Mouse (Mus musculus) heart, embryonic 12.5 days (tissue): ENCODE data around the gene Crtc3. TPM values are rescaled to one million over a fixed set of nuclear protein-coding genes. Genes with fewer than 3 reads are reported as not detected.

Experiments used
- ATAC-seq: fragments of 200-750 bp; cut with Nextera tagmentation; 2 replicates; pipeline ENCODE4 v1.8.0; 2017; ENCODE audit warnings: moderate TSS enrichment, moderate library complexity; ENCODE audit not compliant: insufficient number of reproducible peaks, low FRiP score
- H3K27ac ChIP-seq: fragments of 300-500 bp; sonication (generic); 2 replicates; pipeline ENCODE4 v1.5.1; 2016; ENCODE audit warnings: mild to moderate bottlenecking, moderate library complexity; ENCODE audit not compliant: poor library complexity, severe bottlenecking
- H3K27me3 ChIP-seq: fragments of 300-500 bp; sonication (generic); replicated peaks from 2 replicates; pipeline ENCODE4 v1.6.1; 2016; ENCODE audit warnings: mild to moderate bottlenecking, moderate library complexity
- H3K36me3 ChIP-seq: fragments of 300-500 bp; sonication (generic); 2 replicates; pipeline ENCODE4 v1.6.1; 2016; ENCODE audit warnings: mild to moderate bottlenecking, moderate library complexity
- H3K4me1 ChIP-seq: fragments of 300-500 bp; sonication (generic); replicated peaks from 2 replicates; pipeline ENCODE4 v1.6.1; 2016; ENCODE audit warnings: mild to moderate bottlenecking
- H3K4me2 ChIP-seq: fragments of 300-500 bp; sonication (generic); 2 replicates; pipeline ENCODE4 v1.6.1; 2016; ENCODE audit warnings: mild to moderate bottlenecking, moderate library complexity
- H3K4me3 ChIP-seq: fragments of 300-500 bp; sonication (generic); 2 replicates; pipeline ENCODE4 v1.5.1; 2016; ENCODE audit warnings: mild to moderate bottlenecking
- H3K9ac ChIP-seq: fragments of 300-500 bp; sonication (generic); 2 replicates; pipeline ENCODE4 v1.6.1; 2016; ENCODE audit warnings: mild to moderate bottlenecking, moderate library complexity
- H3K9me3 ChIP-seq: fragments of 300-500 bp; sonication (generic); replicated peaks from 2 replicates; pipeline ENCODE4 v1.6.1; 2016; ENCODE audit warnings: mild to moderate bottlenecking, moderate library complexity
- WGBS: fragments of 180-500 bp; shearing (Covaris S2); methylation state at CpG from one replicate; pipeline ENCODE4 v1.1.7; 2016; 5-methylcytosine and 5-hydroxymethylcytosine counted together
- polyA plus RNA-seq: library from polyadenylated mRNA; unstranded; fragments of >200 nt; fragmentation: Nextera tagmentation; extraction: Ambion mirVana; gene quantifications from 2 replicates; pipeline ENCODE4 v1.2.1, GENCODE M21; 2016

Gene Crtc3
- polyA plus RNA-seq, 1 experiment from 2014 or later, result 16.9 TPM

DNA sequence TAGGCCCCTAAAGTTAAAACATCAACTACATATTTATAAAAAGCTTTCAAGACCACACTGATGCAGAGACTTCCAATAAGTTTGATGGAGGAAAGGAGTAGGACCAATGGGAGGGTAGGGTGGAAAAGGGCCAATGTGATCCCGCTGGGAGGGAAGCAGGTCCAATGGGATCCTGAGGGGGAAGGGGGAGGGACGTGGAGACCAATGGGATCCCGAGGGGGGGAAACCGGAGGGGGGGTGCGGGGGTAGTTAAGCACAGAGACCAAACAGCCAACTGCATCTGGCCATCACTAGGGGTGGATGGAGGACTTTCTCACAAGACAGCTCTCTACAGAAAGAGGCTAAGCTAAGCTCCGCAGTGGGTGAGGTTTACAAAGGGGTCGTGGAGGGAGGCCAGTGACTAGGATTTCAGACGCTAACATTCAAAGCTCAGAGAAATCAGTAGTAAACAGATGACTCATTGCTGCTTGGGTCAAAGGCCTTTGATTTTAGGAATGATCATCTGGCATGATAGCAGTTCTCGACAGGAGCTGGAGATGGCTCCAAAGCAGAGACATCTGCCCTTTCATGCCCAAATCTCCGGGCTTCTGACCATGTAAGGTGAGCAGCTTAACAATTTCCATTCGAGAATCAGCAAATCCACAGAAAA lies 83.6 kb downstream of the Crtc3 start:
- H3K4me3 ChIP-seq, result no peak overlapping the region
- no peaks in the 10 kb centered on the region for H3K9me3 ChIP-seq
- H3K4me2 ChIP-seq, result no peak overlapping the region
- peaks cover 53% of the 10 kb centered on the region for H3K36me3 ChIP-seq
- peaks cover 24% of the 10 kb centered on the region for H3K4me1 ChIP-seq
- no peak for ATAC-seq
- WGBS, result 46% methylated on average over 11 of the region's 11 CpGs
- 0 out of 2 replicates have a peak, but pooled peaks cover 5% of the 10 kb centered on the region for H3K27me3 ChIP-seq
- no peak overlapping the region for H3K9ac ChIP-seq
- H3K27ac ChIP-seq, result no peak overlapping the region

GRCm38 (mm10) chr7:80602574-80602973 lies 86.1 kb downstream of the Crtc3 start:
- peaks cover 28% of the 10 kb centered on the region for H3K4me1 ChIP-seq
- ATAC-seq, result no peak
- H3K9ac ChIP-seq, result no peak overlapping the region
- H3K4me3 ChIP-seq, result no peak overlapping the region
- H3K4me2 ChIP-seq, result no peak overlapping the region
- WGBS, result 71% methylated on average over 1 of the region's 1 CpGs
- no peaks in the 10 kb centered on the region for H3K9me3 ChIP-seq
- H3K27ac ChIP-seq, result no peak overlapping the region
- H3K36me3 ChIP-seq, result peaks cover 53% of the 10 kb centered on the region
- H3K27me3 ChIP-seq, result 0 out of 2 replicates have a peak, but pooled peaks cover 5% of the 10 kb centered on the region

DNA sequence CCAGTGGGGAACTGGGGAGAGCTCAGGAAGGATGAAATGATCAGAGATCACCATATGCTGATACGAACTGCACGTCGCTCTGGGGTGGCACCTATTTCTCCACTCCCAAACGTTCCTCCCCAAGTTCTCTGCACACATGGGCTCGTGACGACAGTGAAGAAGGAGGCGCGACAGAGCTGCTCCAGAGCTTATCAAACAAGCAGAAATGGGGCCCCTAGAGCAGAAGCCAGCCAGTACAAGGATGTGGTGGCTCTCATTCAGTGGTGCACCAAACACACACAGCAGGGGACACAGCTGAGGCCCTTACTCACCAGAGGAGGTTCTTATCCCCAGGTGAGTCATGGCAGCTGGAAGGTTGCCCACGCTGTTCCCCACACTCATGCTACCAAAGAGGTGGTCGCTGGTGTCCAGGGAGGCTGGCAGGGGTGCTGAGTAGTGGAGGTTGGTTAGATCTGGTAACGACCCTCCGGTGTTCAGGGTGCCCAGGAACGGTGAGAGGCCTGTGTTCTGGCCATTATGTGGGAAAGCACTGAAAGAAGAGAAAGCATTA lies 90.2 kb downstream of the Crtc3 start:
- peaks cover 70% of the 10 kb centered on the region for H3K36me3 ChIP-seq
- 72% methylated on average over 13 of the region's 13 CpGs for whole genome bisulfite sequencing
- no peak for ATAC-seq
- no peak overlapping the region for H3K9ac ChIP-seq
- H3K27me3 ChIP-seq, result no peaks in the 10 kb centered on the region
- no peak overlapping the region for H3K4me2 ChIP-seq
- H3K27ac ChIP-seq, result no peak overlapping the region
- H3K9me3 ChIP-seq, result no peaks in the 10 kb centered on the region
- H3K4me3 ChIP-seq, result no peak overlapping the region
- H3K4me1 ChIP-seq, result peaks cover 20% of the 10 kb centered on the region

DNA sequence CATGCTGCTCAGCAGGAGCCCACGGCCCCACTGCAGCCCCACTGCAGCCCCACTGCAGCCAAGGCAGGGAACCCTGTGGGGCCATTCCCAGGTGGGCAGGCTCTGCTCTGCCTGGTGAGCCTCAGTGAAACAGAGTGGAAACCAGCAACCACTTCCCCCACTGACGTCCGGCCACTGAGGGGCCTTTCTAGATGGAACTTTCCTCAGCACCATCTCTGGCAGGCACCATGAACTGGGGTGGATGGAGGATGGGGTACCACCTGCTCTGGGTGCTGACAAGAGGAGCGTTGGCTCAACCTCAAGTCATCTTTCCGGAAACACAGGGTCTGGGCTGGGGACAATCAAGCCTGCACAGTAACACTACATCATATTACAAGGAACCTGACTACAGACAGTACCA lies 90.8 kb downstream of the Crtc3 start:
- Histone ChIP-seq H3K9me3 (no peaks in the 10 kb centered on the region), H3K4me3 (no peak overlapping the region), H3K4me2 (no peak overlapping the region), H3K36me3 (peaks cover 76% of the 10 kb centered on the region), H3K4me1 (peaks cover 14% of the 10 kb centered on the region), H3K9ac (no peak overlapping the region), H3K27me3 (no peaks in the 10 kb centered on the region), H3K27ac (no peak overlapping the region)
- no peak for ATAC-seq
- 85% methylated on average over 5 of the region's 5 CpGs for WGBS

- no peak overlapping the region for H3K27ac ChIP-seq
- H3K4me2 ChIP-seq, result no peak overlapping the region
- H3K36me3 ChIP-seq, result peaks cover 60% of the 10 kb centered on the region
- no peak overlapping the region for H3K4me3 ChIP-seq
- no peaks in the 10 kb centered on the region for H3K9me3 ChIP-seq
- no peak overlapping the region for H3K9ac ChIP-seq
- no peak for ATAC-seq
- peaks cover 18% of the 10 kb centered on the region for H3K4me1 ChIP-seq
- WGBS, result 86% methylated on average over 16 of the region's 16 CpGs
- no peaks in the 10 kb centered on the region for H3K27me3 ChIP-seq
Observed at GRCm38 (mm10) chr7:80589054-80589746, 99.5 kb downstream of the Crtc3 start.

DNA sequence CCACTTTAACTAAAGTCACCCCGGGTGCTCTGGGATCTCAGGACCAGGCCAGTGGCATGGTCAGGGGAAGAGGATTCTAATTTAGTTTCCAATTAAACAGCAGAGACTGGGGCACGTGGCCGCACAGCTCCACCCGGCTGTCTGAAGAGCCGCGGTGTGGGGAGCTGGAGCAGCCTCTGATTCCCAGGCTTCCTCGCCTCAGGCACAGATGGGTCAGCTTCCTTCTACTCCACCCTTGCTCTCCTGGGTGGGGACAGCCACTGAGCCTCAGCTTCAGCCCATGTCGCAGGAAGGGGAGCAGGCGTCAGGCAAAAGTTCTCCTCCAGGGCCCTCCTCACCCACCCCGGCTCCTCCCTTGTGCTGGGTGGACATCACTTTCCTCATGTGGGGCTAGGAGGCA lies 101.0 kb downstream of the Crtc3 start:
- no peak overlapping the region for H3K27ac ChIP-seq
- ATAC-seq, result peak; percentile 17; the same call in 1 of the 2 replicates
- WGBS, result 25% methylated on average over 10 of the region's 10 CpGs

GRCm38 (mm10) chr7:80586681-80587660 lies 101.7 kb downstream of the Crtc3 start:
- ATAC-seq, result no peak

More for the DNA sequence above, 101.0 kb downstream of the Crtc3 start:
- peaks cover 45% of the 10 kb centered on the region for H3K36me3 ChIP-seq
- H3K27me3 ChIP-seq, result no peaks in the 10 kb centered on the region
- peak overlapping the region; percentile 66 for H3K4me2 ChIP-seq
- peak overlapping the region; percentile 18; the same call in 1 of the 2 replicates for H3K4me3 ChIP-seq
- peaks cover 18% of the 10 kb centered on the region for H3K4me1 ChIP-seq
- no peaks in the 10 kb centered on the region for H3K9me3 ChIP-seq
- peak overlapping the region; percentile 42; the same call in 1 of the 2 replicates for H3K9ac ChIP-seq

GRCm38 (mm10) chr7:80586161-80586560 lies 102.5 kb downstream of the Crtc3 start:
- H3K9me3 ChIP-seq, result no peaks in the 10 kb centered on the region
- no peaks in the 10 kb centered on the region for H3K27me3 ChIP-seq
- whole genome bisulfite sequencing, result 66% methylated on average over 4 of the region's 4 CpGs
- no peak for ATAC-seq
- H3K4me1 ChIP-seq, result peaks cover 18% of the 10 kb centered on the region
- H3K4me3 ChIP-seq, result no peak overlapping the region
- no peak overlapping the region for H3K27ac ChIP-seq
- H3K9ac ChIP-seq, result 0 out of 2 replicates have a peak overlapping the region, but pooled peaks have one; percentile 32
- H3K36me3 ChIP-seq, result peaks cover 29% of the 10 kb centered on the region
- H3K4me2 ChIP-seq, result no peak overlapping the region

More at GRCm38 (mm10) chr7:80586681-80587660, 101.7 kb downstream of the Crtc3 start:
- Histone ChIP-seq H3K4me2 (peak overlapping the region; percentile 66), H3K27ac (no peak overlapping the region), H3K36me3 (peaks cover 38% of the 10 kb centered on the region), H3K9me3 (no peaks in the 10 kb centered on the region), H3K4me3 (peak overlapping the region; percentile 18; the same call in 1 of the 2 replicates), H3K9ac (peak overlapping the region; percentile 42), H3K4me1 (peaks cover 18% of the 10 kb centered on the region), H3K27me3 (no peaks in the 10 kb centered on the region)
- 29% methylated on average over 28 of the region's 29 CpGs for WGBS

- Histone ChIP-seq H3K36me3 (peaks cover 22% of the 10 kb centered on the region), H3K27me3 (no peaks in the 10 kb centered on the region), H3K9ac (no peak overlapping the region), H3K9me3 (no peaks in the 10 kb centered on the region), H3K27ac (no peak overlapping the region), H3K4me3 (no peak overlapping the region), H3K4me2 (no peak overlapping the region), H3K4me1 (peaks cover 23% of the 10 kb centered on the region)
- no peak for ATAC-seq
- WGBS, result 76% methylated on average over 9 of the region's 9 CpGs
Observed at GRCm38 (mm10) chr7:80585380-80585779, 103.3 kb downstream of the Crtc3 start.

DNA sequence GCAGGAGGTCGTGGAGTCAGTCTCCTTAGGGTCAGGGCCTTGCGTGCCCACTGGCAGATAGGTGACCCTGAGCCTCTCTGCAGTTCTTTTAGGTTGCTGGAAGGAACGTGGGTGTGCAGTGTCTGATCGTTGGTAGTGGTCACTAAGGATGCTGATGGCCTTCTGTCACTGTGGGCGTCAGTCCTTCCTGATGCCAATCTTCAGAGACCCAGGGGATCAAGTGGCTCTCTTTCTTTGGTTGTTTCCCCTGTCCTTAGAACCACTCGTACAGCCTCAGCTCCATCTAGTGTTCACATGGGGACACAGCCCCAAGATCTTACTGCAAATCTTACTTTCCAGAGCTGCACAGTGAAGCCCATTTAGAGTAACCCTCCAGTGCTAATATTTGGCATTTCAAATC lies 104.7 kb downstream of the Crtc3 start:
- peaks cover 8% of the 10 kb centered on the region for H3K36me3 ChIP-seq
- no peak overlapping the region for H3K4me3 ChIP-seq
- ATAC-seq, result no peak
- 30% methylated on average over 6 of the region's 6 CpGs for WGBS
- no peaks in the 10 kb centered on the region for H3K27me3 ChIP-seq
- H3K9ac ChIP-seq, result no peak overlapping the region
- no peak overlapping the region for H3K4me2 ChIP-seq
- 0 out of 2 replicates have a peak, but pooled peaks cover 4% of the 10 kb centered on the region for H3K9me3 ChIP-seq
- H3K4me1 ChIP-seq, result peaks cover 26% of the 10 kb centered on the region
- H3K27ac ChIP-seq, result no peak overlapping the region
